Mouse (Mus musculus): ENCODE results near the gene Opcml.

- TF ChIP-seq CTCF (conservative IDR thresholded peaks at IDR 0.05; ENCODE audit: insufficient read depth, insufficient read length, low read depth, low read length): no peak
- TF ChIP-seq POLR2A (IDR thresholded peaks at IDR 0.05; ENCODE audit: low read depth, low read length): no peak
Observed at GRCm38 (mm10) chr9:28080694-28081093, 290.1 kb downstream of the Opcml start.
